Mouse (Mus musculus): ENCODE measurements at regions not wholly inside any gene's neighbourhood (a gene's known extent, or its start where the extent isn't known, plus 50 kb on each side); places are given as distances from the start of the nearest gene placed in this dataset.

- TF ChIP-seq CTCF (IDR thresholded peaks at IDR 0.05; ENCODE audit: borderline replicate concordance, extremely low read depth, insufficient read depth, insufficient read length) (no peak), POLR2A (IDR thresholded peaks at IDR 0.05; ENCODE audit: borderline replicate concordance, extremely low read depth, insufficient read depth, insufficient read length, poor library complexity, severe bottlenecking) (no peak)
Observed at GRCm38 (mm10) chr6:100498126-100498525, 172.8 kb downstream of the Shq1 start.

Measured in brain, embryonic 14.5 days (tissue).